Mouse (Mus musculus) G1E (cell line): ENCODE data around the gene Dnase2b. TPM values are rescaled to one million over a fixed set of nuclear protein-coding genes. Genes with fewer than 3 reads are reported as not detected.

ENCODE experiments used
- ATAC-seq: 2 replicates; pipeline ENCODE4 v1.8.0; 2016; ENCODE audit warnings: mild to moderate bottlenecking; ENCODE audit not compliant: insufficient number of reproducible peaks, poor library complexity, low FRiP score, severe bottlenecking; ENCODE audit errors: extremely low read depth
- DNase-seq: peaks from one replicate; pipeline ENCODE4 v3.0.0; 2012; ENCODE audit warnings: low spot score
- H3K27me3 ChIP-seq: 2 replicates; pipeline ENCODE4 v1.6.1; 2012; ENCODE audit warnings: mild to moderate bottlenecking, low read length, inconsistent platforms; ENCODE audit not compliant: insufficient read depth
- H3K36me3 ChIP-seq: replicated peaks from 2 replicates; pipeline ENCODE3; 2012; ENCODE audit warnings: mild to moderate bottlenecking, inconsistent platforms
- H3K4me1 ChIP-seq: 2 replicates; pipeline ENCODE4 v1.6.1; 2012; ENCODE audit warnings: low read depth, low read length, inconsistent platforms, mixed read lengths; ENCODE audit not compliant: insufficient read depth
- H3K4me3 ChIP-seq: 2 replicates; pipeline ENCODE4 v1.5.1; 2012; ENCODE audit warnings: low read depth, mild to moderate bottlenecking, inconsistent platforms, low read length, moderate library complexity, mixed read lengths
- H3K9me3 ChIP-seq: replicated peaks from 2 replicates; pipeline ENCODE4 v1.6.1; 2012; ENCODE audit warnings: inconsistent platforms
- CTCF ChIP-seq: IDR thresholded peaks from 2 replicates; pipeline ENCODE4 v1.5.1; 2012; ENCODE audit warnings: low read depth, low read length, inconsistent platforms, mixed read lengths
- GATA1 ChIP-seq: IDR thresholded peaks from 2 replicates; pipeline ENCODE4 v1.6.1; 2012; ENCODE audit warnings: borderline replicate concordance, low read length, inconsistent platforms, mixed read lengths
- GATA2 ChIP-seq: IDR thresholded peaks from 2 replicates; pipeline ENCODE4 v1.6.1; 2012; ENCODE audit warnings: low read depth, low read length, inconsistent platforms, borderline replicate concordance
- POLR2AphosphoS5 ChIP-seq: IDR thresholded peaks from 2 replicates; pipeline ENCODE4 v1.6.1; 2012; ENCODE audit warnings: low read depth, low read length, inconsistent platforms; ENCODE audit not compliant: insufficient replicate concordance
- TAL1 ChIP-seq: conservative IDR thresholded peaks from 2 replicates; pipeline ENCODE4 v1.6.1; 2012; ENCODE audit warnings: low read depth, low read length, inconsistent platforms, mixed read lengths
- polyA plus RNA-seq: library from polyadenylated mRNA; stranded (reverse); fragments of >175 nt; gene quantifications from 2 replicates; pipeline ENCODE4 v1.2.3, GENCODE M21; 2012
- total RNA-seq, 2 experiments: library from RNA; stranded (forward) in 1 of 2; stranded (reverse) in 1 of 2; fragments of 200-1000 nt in 1 of 2; fragments of >200 nt in 1 of 2; fragmentation: Nextera tagmentation in 1 of 2; gene quantifications; 2 replicates each; pipeline ENCODE4 v1.2.3; 2014 to 2017

Gene Dnase2b
- total and polyA plus RNA-seq, 3 experiments: 1.4 TPM; not detected in 2

DNA sequence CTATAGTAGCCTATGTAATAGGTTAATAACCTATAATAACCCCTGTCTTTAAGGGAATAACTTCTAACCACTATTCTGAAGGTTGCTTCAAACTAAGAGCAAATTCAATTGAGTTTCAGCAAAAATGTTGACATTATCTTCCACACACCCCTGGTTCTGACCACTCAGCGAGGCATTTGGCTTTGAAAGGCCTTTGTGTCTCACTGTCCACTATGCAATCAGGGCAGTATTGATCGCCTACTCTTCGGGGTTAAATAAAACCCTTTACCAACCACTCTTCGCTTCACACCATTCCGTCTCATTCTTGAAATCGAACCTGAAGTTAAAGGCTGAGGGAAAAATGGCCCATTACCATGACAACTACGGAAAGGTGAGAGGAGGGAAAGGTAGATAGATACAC is 18.5 kb downstream of the Dnase2b start:
- TF ChIP-seq GATA2 (no peak), POLR2AphosphoS5 (no peak), TAL1 (no peak), CTCF (no peak), GATA1 (no peak)
- peaks cover 27% of the 10 kb centered on the region for H3K4me1 ChIP-seq
- ATAC-seq (no peak), DNase-seq (no peak)
- no peak overlapping the region for H3K4me3 ChIP-seq
- no peaks in the 10 kb centered on the region for H3K9me3 ChIP-seq
- H3K36me3 ChIP-seq: no peaks in the 10 kb centered on the region
- H3K27me3 ChIP-seq: peaks cover 16% of the 10 kb centered on the region

- Histone ChIP-seq H3K4me3 (no peak overlapping the region), H3K9me3 (no peaks in the 10 kb centered on the region), H3K4me1 (peaks cover 23% of the 10 kb centered on the region), H3K27me3 (peaks cover 16% of the 10 kb centered on the region), H3K36me3 (no peaks in the 10 kb centered on the region)
- no peak for DNase-seq
- ATAC-seq: no peak
- TF ChIP-seq GATA2 (no peak), CTCF (no peak), GATA1 (no peak), POLR2AphosphoS5 (no peak), TAL1 (no peak)
Measured at GRCm38 (mm10) chr3:146596387-146596786, 19.0 kb downstream of the Dnase2b start.

DNA sequence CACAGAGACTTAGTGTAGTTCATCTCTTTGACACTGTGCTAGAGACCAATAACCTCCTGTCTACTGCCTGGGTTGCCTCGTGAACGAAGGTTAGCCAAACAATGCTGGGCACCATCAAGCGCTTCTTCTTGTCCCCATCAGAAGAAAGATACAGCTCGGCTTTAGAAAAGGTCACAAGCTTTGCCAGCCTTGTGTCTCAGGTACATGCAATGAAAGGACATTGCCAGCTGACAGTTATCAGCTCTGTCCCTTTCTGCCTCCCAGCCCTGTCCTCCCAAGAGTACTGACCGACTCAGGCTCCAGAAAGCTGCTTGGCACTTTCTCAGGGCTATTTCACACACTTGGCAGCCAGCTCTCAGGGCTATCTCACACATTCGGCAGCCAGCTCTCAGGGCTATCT is 20.0 kb downstream of the Dnase2b start:
- no peak for TF ChIP-seq TAL1
- TF ChIP-seq GATA2: no peak
- no peak for TF ChIP-seq CTCF
- TF ChIP-seq POLR2AphosphoS5: no peak
- no peak for TF ChIP-seq GATA1
- Histone ChIP-seq H3K36me3 (no peaks in the 10 kb centered on the region), H3K4me3 (no peak overlapping the region), H3K9me3 (no peaks in the 10 kb centered on the region), H3K27me3 (peaks cover 12% of the 10 kb centered on the region), H3K4me1 (peaks cover 14% of the 10 kb centered on the region)
- no peak for DNase-seq
- ATAC-seq: no peak

- H3K4me3 ChIP-seq: no peak overlapping the region
- H3K9me3 ChIP-seq: no peaks in the 10 kb centered on the region
- no peaks in the 10 kb centered on the region for H3K36me3 ChIP-seq
- DNase-seq: no peak
- no peak for ATAC-seq
- H3K27me3 ChIP-seq: peaks cover 14% of the 10 kb centered on the region
- TF ChIP-seq TAL1 (no peak), POLR2AphosphoS5 (no peak), GATA2 (no peak), CTCF (no peak), GATA1 (no peak)
- H3K4me1 ChIP-seq: no peaks in the 10 kb centered on the region
Measured at GRCm38 (mm10) chr3:146591601-146592000, 23.8 kb downstream of the Dnase2b start.

GRCm38 (mm10) chr3:146591159-146591558 is 24.2 kb downstream of the Dnase2b start:
- H3K4me1 ChIP-seq: no peaks in the 10 kb centered on the region
- no peak overlapping the region for H3K4me3 ChIP-seq
- no peak for DNase-seq
- H3K27me3 ChIP-seq: peaks cover 14% of the 10 kb centered on the region
- no peaks in the 10 kb centered on the region for H3K36me3 ChIP-seq
- no peaks in the 10 kb centered on the region for H3K9me3 ChIP-seq
- TF ChIP-seq GATA2 (no peak), CTCF (no peak), GATA1 (no peak), POLR2AphosphoS5 (no peak), TAL1 (no peak)
- ATAC-seq: no peak

- Histone ChIP-seq H3K9me3 (no peaks in the 10 kb centered on the region), H3K4me1 (no peaks in the 10 kb centered on the region), H3K4me3 (no peak overlapping the region), H3K27me3 (peaks cover 12% of the 10 kb centered on the region), H3K36me3 (no peaks in the 10 kb centered on the region)
- TF ChIP-seq CTCF (no peak), GATA2 (no peak), POLR2AphosphoS5 (no peak), GATA1 (no peak), TAL1 (no peak)
- no peak for ATAC-seq
- DNase-seq: no peak
Measured at GRCm38 (mm10) chr3:146589523-146589922, 25.9 kb downstream of the Dnase2b start.
